Mouse (Mus musculus) natural killer cell, adult 2 months (primary cell): Measurements from ENCODE around the gene Phrf1.

Source experiments
- DNase-seq, 2 experiments: peaks; one replicate each; pipeline ENCODE4 v3.0.0; 2022; ENCODE audit warnings: low spot score in 2 of 2

Gene Phrf1

GRCm38 (mm10) chr7:141292583-141293388, 64.2 kb downstream of the Phrf1 start:
- no peak for DNase-seq

- peak in 1 of 2 experiments; percentile 35 for DNase-seq
Measured at GRCm38 (mm10) chr7:141293852-141294471, 65.4 kb downstream of the Phrf1 start.

GRCm38 (mm10) chr7:141294479-141294878, 65.9 kb downstream of the Phrf1 start:
- peak in 1 of 2 experiments; percentile 26 for DNase-seq

- no peak for DNase-seq
Measured at GRCm38 (mm10) chr7:141297926-141298650, 69.5 kb downstream of the Phrf1 start.

GRCm38 (mm10) chr7:141299175-141299574, 70.6 kb downstream of the Phrf1 start:
- no peak for DNase-seq

- DNase-seq: no peak
Measured at GRCm38 (mm10) chr7:141301386-141301785, 72.8 kb downstream of the Phrf1 start.

GRCm38 (mm10) chr7:141302702-141303268, 74.2 kb downstream of the Phrf1 start:
- peak; percentile 51 to 72 for DNase-seq

GRCm38 (mm10) chr7:141304537-141304936, 76.0 kb downstream of the Phrf1 start:
- no peak for DNase-seq
